ENCODE assay signal across 14 mouse cellular contexts in genomic region chr11:24464642-24465041, GRCm38 (mm10).
"Had no signal": no experiment of that assay in that cellular context is flagged by ENCODE, and none has a peak within 500 bp of the region (broad histone marks: within the 10 kb centered on the region; RNA-seq: fewer than 3 reads in every experiment).

No protein-coding gene starts in this region.

- DNase-seq: liver, postnatal 0 days; lung, adult 2 months; lung, postnatal 14 days; lung, postnatal 36 days; midbrain, embryonic 14.5 days; retina, postnatal 1 day; right cerebral cortex, adult 18-20 months; right cerebral cortex, postnatal 25 days; right cerebral cortex, postnatal 4 days; thymus, adult 2 months; thymus, postnatal 25 days; thymus, postnatal 4 days had no signal

- ATAC-seq: liver, postnatal 0 days; lung, postnatal 0 days; midbrain, embryonic 16.5 days had no signal
